Mouse (Mus musculus) kidney, embryonic 14.5 days (tissue): Measurements from ENCODE around the gene Kcnj16. TPM values are rescaled to one million over a fixed set of nuclear protein-coding genes. Genes with fewer than 3 reads are reported as not detected.

Source experiments
- ATAC-seq: fragments of 200-750 bp; cut with Nextera tagmentation; 2 replicates; pipeline ENCODE4 v1.8.0; 2017; ENCODE audit warnings: moderate number of reproducible peaks, mild to moderate bottlenecking, moderate TSS enrichment, moderate library complexity; ENCODE audit not compliant: low FRiP score, low TSS enrichment
- H3K27ac ChIP-seq: fragments of 300-500 bp; sonication (generic); 2 replicates; pipeline ENCODE4 v1.5.1; 2014; ENCODE audit warnings: low read depth, mild to moderate bottlenecking, low read length, moderate library complexity, mixed read lengths
- H3K27me3 ChIP-seq: fragments of 300-500 bp; sonication (generic); 2 replicates; pipeline ENCODE4 v1.6.1; 2014; ENCODE audit warnings: mild to moderate bottlenecking, low read length; ENCODE audit not compliant: control insufficient read depth, insufficient read depth
- H3K36me3 ChIP-seq: fragments of 300-500 bp; sonication (generic); 2 replicates; pipeline ENCODE4 v1.6.1; 2014; ENCODE audit warnings: low read length, mixed read lengths; ENCODE audit not compliant: control insufficient read depth, insufficient read depth
- H3K4me1 ChIP-seq: fragments of 300-500 bp; sonication (generic); 2 replicates; pipeline ENCODE4 v1.6.1; 2014; ENCODE audit warnings: low read length, mixed read lengths; ENCODE audit not compliant: control insufficient read depth, insufficient read depth
- H3K4me2 ChIP-seq: fragments of 300-500 bp; sonication (generic); replicated peaks from 2 replicates; pipeline ENCODE4 v1.6.1; 2014; ENCODE audit warnings: low read depth, mild to moderate bottlenecking, low read length
- H3K4me3 ChIP-seq: fragments of 300-500 bp; sonication (generic); 2 replicates; pipeline ENCODE4 v1.5.1; 2014; ENCODE audit warnings: mild to moderate bottlenecking, low read length
- H3K9ac ChIP-seq: fragments of 300-500 bp; sonication (generic); 2 replicates; pipeline ENCODE4 v1.6.1; 2014; ENCODE audit warnings: low read depth, mild to moderate bottlenecking, low read length, moderate library complexity
- H3K9me3 ChIP-seq: fragments of 300-500 bp; sonication (generic); 2 replicates; pipeline ENCODE4 v1.6.1; 2016; ENCODE audit warnings: low read length; ENCODE audit not compliant: control insufficient read depth
- WGBS: fragments of 180-500 bp; shearing (Covaris S2); extraction: QIAGEN DNeasy Blood & Tissue Kit; methylation state at CpG from one replicate; pipeline ENCODE4 v1.1.7; 2014; 5-methylcytosine and 5-hydroxymethylcytosine counted together
- polyA plus RNA-seq: library from polyadenylated mRNA; unstranded; fragments of >200 nt; fragmentation: Nextera tagmentation; extraction: Ambion mirVana; gene quantifications from 2 replicates; pipeline ENCODE4 v1.2.1, GENCODE M21; 2014

Kcnj16 gene
- 3.3 and 7.3 TPM in 2 replicates for polyA plus RNA-seq

GRCm38 (mm10) chr11:110967762-110968135 lies at the start of gene Kcnj16:
Kcnj16 (plus strand) TSS chr11:110968033.
- Histone ChIP-seq H3K4me2 (peak within 1 kb of the TSS; percentile 21; the same call in 1 of the 2 replicates), H3K4me3 (peak within 1 kb of the TSS; percentile 23)
- WGBS = 38% methylated on average over 4 of the region's 4 CpGs

DNA sequence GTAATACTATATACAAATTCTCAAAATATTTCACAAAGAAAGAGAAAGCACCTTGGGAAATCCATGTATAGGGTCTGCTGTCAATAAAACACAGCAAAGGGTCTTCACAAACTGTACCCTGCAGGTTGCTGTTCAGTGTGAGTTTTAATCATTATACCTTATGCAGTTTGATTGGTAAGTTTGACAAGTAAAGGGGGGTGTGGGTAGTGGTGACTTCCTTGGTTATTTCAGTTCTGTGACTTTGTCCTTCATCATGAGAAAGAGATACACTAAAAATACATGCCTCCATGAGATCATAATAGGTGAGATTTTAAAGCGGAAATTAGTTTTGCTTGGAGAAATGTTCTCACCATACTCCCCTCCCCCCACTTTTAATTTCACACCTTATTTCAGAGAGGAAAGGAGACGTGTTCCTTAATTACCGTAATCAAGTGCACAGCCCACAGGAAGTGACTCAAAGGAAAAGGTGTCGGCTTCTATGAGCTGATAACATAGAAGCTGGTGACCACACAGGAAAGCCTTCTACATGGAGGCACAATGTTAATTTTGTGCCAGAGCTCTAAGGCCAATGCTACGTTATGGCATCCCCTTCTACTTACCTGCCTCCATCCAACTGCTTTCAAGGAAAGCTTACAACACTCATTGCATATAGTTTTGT lies 48.9 kb upstream of the Kcnj16 start:
- no peak for ATAC-seq
- 71% methylated on average over 5 of the region's 5 CpGs for WGBS

More at GRCm38 (mm10) chr11:110967762-110968135, at the start of gene Kcnj16:
- Histone ChIP-seq H3K36me3 (no peaks in the 10 kb centered on the region), H3K9ac (no peak within 1 kb of the TSS), H3K27ac (peak within 1 kb of the TSS; percentile 51), H3K27me3 (no peaks in the 10 kb centered on the region), H3K9me3 (no peaks in the 10 kb centered on the region), H3K4me1 (peaks cover 13% of the 10 kb centered on the region; the same call in 1 of the 2 replicates)
- peak; percentile 92 for ATAC-seq

GRCm38 (mm10) chr11:110935699-110936098 lies 32.1 kb upstream of the Kcnj16 start:
- ATAC-seq = no peak

More for the DNA sequence above, 48.9 kb upstream of the Kcnj16 start:
- Histone ChIP-seq H3K4me1 (no peaks in the 10 kb centered on the region), H3K27ac (no peak overlapping the region), H3K4me2 (no peak overlapping the region), H3K9ac (no peak overlapping the region), H3K4me3 (no peak overlapping the region), H3K9me3 (no peaks in the 10 kb centered on the region), H3K27me3 (no peaks in the 10 kb centered on the region), H3K36me3 (no peaks in the 10 kb centered on the region)

GRCm38 (mm10) chr11:110942280-110942679 lies 25.6 kb upstream of the Kcnj16 start:
- no peak overlapping the region for H3K9ac ChIP-seq
- peaks cover 3% of the 10 kb centered on the region; the same call in 1 of the 2 replicates for H3K4me1 ChIP-seq
- no peaks in the 10 kb centered on the region for H3K36me3 ChIP-seq
- ATAC-seq = no peak
- no peak overlapping the region for H3K27ac ChIP-seq
- no peaks in the 10 kb centered on the region for H3K27me3 ChIP-seq
- H3K9me3 ChIP-seq = no peaks in the 10 kb centered on the region
- H3K4me2 ChIP-seq = no peak overlapping the region
- 20% methylated on average over 3 of the region's 3 CpGs for WGBS
- H3K4me3 ChIP-seq = no peak overlapping the region

More at GRCm38 (mm10) chr11:110935699-110936098, 32.1 kb upstream of the Kcnj16 start:
- H3K4me3 ChIP-seq = no peak overlapping the region
- H3K27ac ChIP-seq = no peak overlapping the region
- WGBS = 82% methylated on average over 3 of the region's 3 CpGs
- H3K36me3 ChIP-seq = no peaks in the 10 kb centered on the region
- H3K27me3 ChIP-seq = no peaks in the 10 kb centered on the region
- no peak overlapping the region for H3K9ac ChIP-seq
- H3K9me3 ChIP-seq = no peaks in the 10 kb centered on the region
- H3K4me1 ChIP-seq = no peaks in the 10 kb centered on the region
- no peak overlapping the region for H3K4me2 ChIP-seq

GRCm38 (mm10) chr11:110942695-110943135 lies 25.1 kb upstream of the Kcnj16 start:
- H3K27ac ChIP-seq = no peak overlapping the region
- H3K9ac ChIP-seq = no peak overlapping the region
- no peak for ATAC-seq
- H3K4me2 ChIP-seq = no peak overlapping the region
- 24% methylated on average over 6 of the region's 6 CpGs for WGBS
- H3K36me3 ChIP-seq = no peaks in the 10 kb centered on the region
- no peak overlapping the region for H3K4me3 ChIP-seq
- H3K4me1 ChIP-seq = peaks cover 3% of the 10 kb centered on the region; the same call in 1 of the 2 replicates
- H3K27me3 ChIP-seq = no peaks in the 10 kb centered on the region
- no peaks in the 10 kb centered on the region for H3K9me3 ChIP-seq

- Histone ChIP-seq H3K4me1 (no peaks in the 10 kb centered on the region), H3K4me3 (no peak overlapping the region), H3K27me3 (no peaks in the 10 kb centered on the region), H3K27ac (no peak overlapping the region), H3K9ac (no peak overlapping the region), H3K9me3 (no peaks in the 10 kb centered on the region), H3K4me2 (no peak overlapping the region), H3K36me3 (no peaks in the 10 kb centered on the region)
- WGBS = 28% methylated on average over 7 of the region's 7 CpGs
- ATAC-seq = no peak
Observed at GRCm38 (mm10) chr11:110956665-110957064, 11.2 kb upstream of the Kcnj16 start.

- H3K27ac ChIP-seq = peak overlapping the region; percentile 13; the same call in 1 of the 2 replicates
Observed at GRCm38 (mm10) chr11:110961592-110962021, 6.2 kb upstream of the Kcnj16 start.

DNA sequence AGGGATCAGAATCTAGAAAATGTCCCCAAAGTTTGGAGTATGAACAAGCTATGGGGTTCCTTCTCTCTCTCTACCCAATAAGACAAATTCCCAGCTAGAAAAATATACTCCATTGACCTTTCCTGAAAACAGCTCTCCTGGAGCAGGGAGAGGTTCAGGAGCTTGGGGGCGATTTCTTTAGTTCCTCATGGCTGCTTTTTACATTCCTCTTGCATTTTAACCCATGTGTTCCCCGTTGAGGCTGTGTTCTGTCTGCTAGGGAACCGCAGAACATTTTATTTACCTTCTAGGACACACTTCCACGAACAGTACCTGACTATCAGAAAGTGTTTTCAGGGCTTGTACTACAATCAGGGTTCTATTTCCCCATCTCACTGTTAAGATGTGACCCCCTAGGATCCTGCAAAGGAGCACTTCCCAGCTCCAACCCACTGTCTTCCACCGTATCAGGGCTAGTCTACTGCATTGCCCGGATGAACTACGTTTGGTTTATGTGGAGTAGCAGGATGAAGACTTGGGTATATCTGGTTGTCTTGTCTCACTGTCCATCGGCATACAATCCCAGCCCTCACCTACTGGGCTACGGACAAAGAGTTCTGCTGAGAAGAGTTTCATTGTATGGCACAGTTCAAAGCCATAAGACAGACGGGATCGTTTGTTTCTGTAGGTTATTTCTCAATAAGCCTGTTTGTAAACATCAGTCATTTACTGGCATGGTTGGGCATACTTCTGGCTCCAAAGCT lies 643 bp upstream of the Kcnj16 start:
- WGBS = 63% methylated on average over 11 of the region's 11 CpGs
- no peaks in the 10 kb centered on the region for H3K36me3 ChIP-seq
- H3K4me2 ChIP-seq = no peak overlapping the region
- no peak overlapping the region for H3K4me3 ChIP-seq
- ATAC-seq = peak; percentile 55; the same call in 1 of the 2 replicates
- H3K27me3 ChIP-seq = no peaks in the 10 kb centered on the region
- H3K9me3 ChIP-seq = no peaks in the 10 kb centered on the region
- no peak overlapping the region for H3K9ac ChIP-seq
- peak overlapping the region; percentile 51 for H3K27ac ChIP-seq
- peaks cover 17% of the 10 kb centered on the region for H3K4me1 ChIP-seq

More at GRCm38 (mm10) chr11:110961592-110962021, 6.2 kb upstream of the Kcnj16 start:
- no peaks in the 10 kb centered on the region for H3K9me3 ChIP-seq
- H3K27me3 ChIP-seq = no peaks in the 10 kb centered on the region
- ATAC-seq = peak; percentile 86
- no peak overlapping the region for H3K9ac ChIP-seq
- WGBS = 8% methylated on average over 5 of the region's 5 CpGs
- H3K4me2 ChIP-seq = peak overlapping the region; percentile 1; the same call in 1 of the 2 replicates
- no peaks in the 10 kb centered on the region for H3K36me3 ChIP-seq
- H3K4me3 ChIP-seq = no peak overlapping the region
- peaks cover 13% of the 10 kb centered on the region for H3K4me1 ChIP-seq

DNA sequence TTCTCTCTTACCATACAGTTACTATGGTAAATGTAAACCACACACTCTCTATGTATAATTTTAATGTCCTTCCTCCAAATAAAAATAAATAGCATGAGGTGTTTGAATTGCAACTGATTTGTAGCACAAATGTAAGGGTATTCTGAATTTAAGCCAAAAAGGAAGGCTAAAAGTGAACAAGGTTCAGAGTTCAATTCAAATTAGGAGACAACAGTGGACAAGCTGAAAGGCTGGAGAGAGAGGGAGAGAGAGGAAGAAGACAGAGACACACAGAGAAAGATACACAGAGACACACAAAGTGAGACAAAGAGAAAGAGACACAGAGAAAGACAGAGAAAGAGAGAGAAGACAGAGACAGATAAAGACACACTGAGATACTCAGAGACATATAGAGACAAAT lies 1.1 kb downstream of the Kcnj16 start:
- Histone ChIP-seq H3K4me2 (peak overlapping the region; percentile 21; the same call in 1 of the 2 replicates), H3K9me3 (no peaks in the 10 kb centered on the region), H3K27me3 (no peaks in the 10 kb centered on the region), H3K4me1 (peaks cover 7% of the 10 kb centered on the region; the same call in 1 of the 2 replicates), H3K36me3 (no peaks in the 10 kb centered on the region), H3K4me3 (no peak overlapping the region), H3K27ac (no peak overlapping the region), H3K9ac (no peak overlapping the region)
- no peak for ATAC-seq
